Mouse (Mus musculus) liver, embryonic 14.5 days (tissue): ENCODE data around the gene Klk1b4. TPM values are rescaled to one million over a fixed set of nuclear protein-coding genes. Genes with fewer than 3 reads are reported as not detected.
"Not testable (repeated sequence)": the region's sequence is repeated elsewhere in the genome, so short reads cannot be mapped to it uniquely, and the experiment has no call there.

Experiments used
- ATAC-seq: fragments of 200-750 bp; cut with Nextera tagmentation; 2 replicates; pipeline ENCODE4 v1.8.0; 2017; ENCODE audit warnings: moderate number of reproducible peaks, mild to moderate bottlenecking, moderate library complexity; ENCODE audit not compliant: insufficient read depth
- DNase-seq, 3 experiments: peaks; one replicate each; pipeline ENCODE4 v3.0.0-alpha.2; 2012 to 2013; ENCODE audit warnings: low read depth in 3 of 3, low spot score in 3 of 3
- H3K27ac ChIP-seq: fragments of 300-500 bp; sonication (generic); 2 replicates; pipeline ENCODE4 v1.5.1; 2014; ENCODE audit warnings: moderate library complexity, mild to moderate bottlenecking, control low read depth, inconsistent platforms
- H3K27me3 ChIP-seq: fragments of 300-500 bp; sonication (generic); 2 replicates; pipeline ENCODE4 v1.6.1; 2014; ENCODE audit warnings: mild to moderate bottlenecking, low read length, moderate library complexity; ENCODE audit not compliant: control insufficient read depth, insufficient read depth
- H3K36me3 ChIP-seq: fragments of 300-500 bp; sonication (generic); replicated peaks from 2 replicates; pipeline ENCODE4 v1.6.1; 2014; ENCODE audit warnings: low read depth; ENCODE audit not compliant: control insufficient read depth, insufficient read depth
- H3K4me1 ChIP-seq, 2 experiments: fragments of 200-500 bp in 1 of 2; fragments of 300-500 bp in 1 of 2; sonication (generic) in 1 of 2; replicated peaks; 2 replicates each; pipeline ENCODE4 v1.6.1; 2012 to 2014; ENCODE audit warnings: antibody characterized with exemption in 1 of 2, inconsistent platforms in 1 of 2, low read length in 1 of 2; ENCODE audit not compliant: control insufficient read depth in 2 of 2, insufficient read depth in 2 of 2
- H3K4me2 ChIP-seq: fragments of 300-500 bp; sonication (generic); 2 replicates; pipeline ENCODE4 v1.6.1; 2014; ENCODE audit warnings: low read depth, mild to moderate bottlenecking, control low read depth, moderate library complexity
- H3K4me3 ChIP-seq, 2 experiments: fragments of 200-500 bp in 1 of 2; fragments of 300-500 bp in 1 of 2; sonication (generic) in 1 of 2; 2 replicates each; pipeline ENCODE4 v1.5.1; 2012 to 2014; ENCODE audit warnings: low read depth in 2 of 2, low read length in 2 of 2, mild to moderate bottlenecking in 2 of 2, control low read depth in 1 of 2, inconsistent platforms in 1 of 2, moderate library complexity in 1 of 2; ENCODE audit not compliant: insufficient read depth in 1 of 2
- H3K9ac ChIP-seq: fragments of 300-500 bp; sonication (generic); replicated peaks from 2 replicates; pipeline ENCODE4 v1.6.1; 2014; ENCODE audit warnings: mild to moderate bottlenecking, control low read depth, moderate library complexity
- H3K9me3 ChIP-seq: fragments of 300-500 bp; sonication (generic); 2 replicates; pipeline ENCODE4 v1.6.1; 2016; ENCODE audit warnings: low read length, mixed read lengths; ENCODE audit not compliant: control insufficient read depth
- CTCF ChIP-seq: IDR thresholded peaks from 2 replicates; pipeline ENCODE4 v1.5.1; 2016; ENCODE audit warnings: antibody characterized with exemption, low read depth, control low read depth
- EP300 ChIP-seq: IDR thresholded peaks from 2 replicates; pipeline ENCODE4 v1.6.1; 2016; ENCODE audit warnings: antibody characterized with exemption, low read depth
- WGBS: fragments of 180-500 bp; shearing (Covaris S2); extraction: QIAGEN DNeasy Blood & Tissue Kit; methylation state at CpG from one replicate; pipeline ENCODE4 v1.1.7; 2014; ENCODE audit not compliant: insufficient replicate concordance; 5-methylcytosine and 5-hydroxymethylcytosine counted together
- polyA plus RNA-seq, 2 experiments: library from polyadenylated mRNA; depleted of rRNA in 1 of 2; stranded (reverse) in 1 of 2; unstranded in 1 of 2; fragments of >200 nt; fragmentation: Nextera tagmentation in 1 of 2; extraction: Ambion mirVana in 1 of 2; gene quantifications; 2 replicates each; pipeline versions ENCODE4 v1.2.1 to v1.2.3; 2012 to 2014

Gene Klk1b4
- polyA plus RNA-seq (2012; rRNA removed) (0.05 and 0.06 TPM in 2 replicates), polyA plus RNA-seq (2014; fragmentation: Nextera tagmentation; extraction: Ambion mirVana) (not detected in 2 replicates)

GRCm38 (mm10) chr7:44207135-44207534 lies at the start of gene Klk1b4:
Klk1b4 (plus strand) TSS chr7:44207435.
- H3K9me3 ChIP-seq, DNase-seq, H3K4me1 ChIP-seq, H3K4me2 ChIP-seq, H3K27me3 ChIP-seq, H3K9ac ChIP-seq, H3K4me3 ChIP-seq, ATAC-seq, H3K36me3 ChIP-seq, H3K27ac ChIP-seq: not testable (repeated sequence)
- 16% methylated on average over 3 of the region's 3 CpGs for WGBS

- no peak for ATAC-seq
- H3K9ac ChIP-seq = no peak overlapping the region
- no peaks in the 10 kb centered on the region for H3K27me3 ChIP-seq
- DNase-seq = no peak
- no peaks in the 10 kb centered on the region for H3K9me3 ChIP-seq
- no peaks in the 10 kb centered on the region for H3K4me1 ChIP-seq
- H3K27ac ChIP-seq = no peak overlapping the region
- no peak overlapping the region for H3K4me3 ChIP-seq
- no peaks in the 10 kb centered on the region for H3K36me3 ChIP-seq
- TF ChIP-seq EP300 (no peak), CTCF (no peak)
- 61% methylated on average over 9 of the region's 9 CpGs for WGBS
- H3K4me2 ChIP-seq = no peak overlapping the region
Measured at GRCm38 (mm10) chr7:44179299-44180045, 27.8 kb upstream of the Klk1b4 start.

- H3K9me3 ChIP-seq, H3K4me2 ChIP-seq, H3K4me1 ChIP-seq, H3K27me3 ChIP-seq, H3K4me3 ChIP-seq, H3K9ac ChIP-seq, H3K36me3 ChIP-seq, DNase-seq, ATAC-seq, H3K27ac ChIP-seq: not testable (repeated sequence)
- WGBS = 49% methylated on average over 8 of the region's 8 CpGs
Measured at GRCm38 (mm10) chr7:44186516-44186915, 20.7 kb upstream of the Klk1b4 start.

- DNase-seq, H3K36me3 ChIP-seq, H3K9ac ChIP-seq, H3K27ac ChIP-seq, H3K4me2 ChIP-seq, ATAC-seq, H3K4me3 ChIP-seq, H3K4me1 ChIP-seq, H3K9me3 ChIP-seq, H3K27me3 ChIP-seq: not testable (repeated sequence)
Measured at GRCm38 (mm10) chr7:44187936-44188335, 19.3 kb upstream of the Klk1b4 start, which contains the start of gene Klk1b24. Klk1b24 (plus strand) TSS chr7:44188236.

GRCm38 (mm10) chr7:44193466-44193865 lies 13.8 kb upstream of the Klk1b4 start:
- WGBS = 85% methylated on average over 1 of the region's 1 CpGs
- H3K9me3 ChIP-seq, H3K4me2 ChIP-seq, H3K4me3 ChIP-seq, H3K9ac ChIP-seq, DNase-seq, H3K27ac ChIP-seq, H3K4me1 ChIP-seq, H3K36me3 ChIP-seq, ATAC-seq, H3K27me3 ChIP-seq: not testable (repeated sequence)
